Mouse (Mus musculus): ENCODE measurements around the gene Oser1.

Gene Oser1

GRCm38 (mm10) chr2:163401221-163401620 is 23.3 kb downstream of the Oser1 start:
- DNase-seq (ENCODE audit: low read depth, low spot score): peak; percentile 96

- no peak for DNase-seq (ENCODE audit: low read depth, low spot score)
Measured at GRCm38 (mm10) chr2:163399222-163399621, 25.3 kb downstream of the Oser1 start.

GRCm38 (mm10) chr2:163398770-163399169 is 25.7 kb downstream of the Oser1 start:
- no peak for DNase-seq (ENCODE audit: low read depth, low spot score)

DNA sequence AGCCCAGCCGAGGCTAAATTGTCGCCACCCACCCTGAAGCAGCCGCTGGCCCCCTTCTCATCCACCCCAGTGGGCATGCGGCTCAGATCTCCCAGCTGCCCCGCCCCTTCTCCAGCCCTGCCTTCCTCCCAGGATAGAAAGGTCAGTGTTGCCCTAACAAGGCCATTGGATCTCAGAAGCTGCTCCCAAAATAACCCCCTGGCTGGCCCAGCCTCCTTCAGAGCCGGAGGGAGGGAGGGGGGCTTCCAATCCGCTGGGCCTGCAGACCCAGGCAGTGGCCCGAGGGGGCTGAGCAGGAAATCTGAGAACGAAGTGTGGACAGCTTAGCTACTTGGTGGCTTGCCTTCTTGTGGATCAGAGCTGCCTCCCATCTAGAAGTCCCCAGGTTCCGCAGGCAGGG is 26.6 kb downstream of the Oser1 start, which contains the start of gene Jph2:
Gene Jph2 (minus strand): TSS at position 89 of the 400 bp plus-strand sequence.
- no peak for DNase-seq (ENCODE audit: low read depth, low spot score)

DNA sequence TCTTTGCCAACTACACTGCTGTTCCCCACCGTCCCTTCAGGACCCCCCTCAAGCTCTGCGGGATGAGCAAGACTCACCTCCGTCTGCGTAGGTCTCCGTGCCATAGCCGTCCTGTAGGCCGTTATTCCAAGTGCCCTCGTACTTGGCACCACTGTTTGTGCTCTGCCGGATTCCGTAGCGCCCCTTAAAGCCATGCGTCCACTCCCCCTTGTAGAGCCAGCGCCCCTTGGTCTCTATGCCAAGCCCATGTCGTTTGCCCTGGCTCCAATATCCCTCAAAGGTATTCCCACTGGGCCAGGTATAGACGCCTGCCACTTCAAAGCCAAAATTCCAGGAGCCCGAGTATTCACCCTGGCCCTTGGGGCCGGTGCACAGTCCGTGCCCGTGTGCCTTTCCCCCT is 27.4 kb downstream of the Oser1 start:
- no peak for DNase-seq (ENCODE audit: low read depth, low spot score)

DNA sequence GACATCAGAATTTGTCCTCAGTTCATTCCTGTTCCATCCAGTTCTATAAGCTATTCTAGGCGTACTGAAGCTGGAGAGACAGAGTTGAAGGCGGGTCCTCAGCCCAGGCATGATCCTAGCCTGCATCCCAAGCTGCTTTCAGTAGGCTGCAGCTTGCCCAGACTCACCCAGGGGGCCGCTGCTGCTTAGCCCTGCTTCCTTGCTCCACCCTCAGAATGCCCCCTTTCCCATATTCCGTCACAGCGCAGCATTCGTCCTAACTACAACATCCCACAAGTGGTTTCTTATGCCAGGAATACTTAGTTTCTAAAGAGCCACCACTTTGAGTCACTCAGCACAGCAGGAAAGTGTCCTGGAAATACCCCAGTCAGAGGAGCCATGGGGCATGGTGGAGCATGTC is 29.5 kb downstream of the Oser1 start:
- no peak for DNase-seq (ENCODE audit: low read depth, low spot score)

DNA sequence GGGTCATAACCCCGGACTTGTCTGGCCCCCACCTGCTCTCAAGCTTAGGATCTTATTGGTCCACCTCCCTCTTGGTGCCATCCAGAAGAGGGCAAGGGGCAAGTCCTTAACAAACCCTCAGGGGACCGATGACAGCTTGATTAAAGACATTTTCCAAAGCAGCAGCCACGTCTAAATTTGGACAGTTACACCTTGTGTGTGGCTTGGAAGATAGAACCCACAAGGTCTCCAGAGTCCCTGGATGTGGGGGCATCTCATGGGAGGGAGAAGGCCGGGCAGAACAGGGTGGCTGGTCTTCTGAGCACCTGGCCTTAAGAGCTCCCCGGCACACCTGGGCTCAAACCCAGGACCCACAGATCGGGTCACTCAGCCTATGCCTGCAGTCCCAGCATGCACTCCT is 30.5 kb downstream of the Oser1 start:
- DNase-seq (ENCODE audit: low read depth, low spot score): no peak

DNA sequence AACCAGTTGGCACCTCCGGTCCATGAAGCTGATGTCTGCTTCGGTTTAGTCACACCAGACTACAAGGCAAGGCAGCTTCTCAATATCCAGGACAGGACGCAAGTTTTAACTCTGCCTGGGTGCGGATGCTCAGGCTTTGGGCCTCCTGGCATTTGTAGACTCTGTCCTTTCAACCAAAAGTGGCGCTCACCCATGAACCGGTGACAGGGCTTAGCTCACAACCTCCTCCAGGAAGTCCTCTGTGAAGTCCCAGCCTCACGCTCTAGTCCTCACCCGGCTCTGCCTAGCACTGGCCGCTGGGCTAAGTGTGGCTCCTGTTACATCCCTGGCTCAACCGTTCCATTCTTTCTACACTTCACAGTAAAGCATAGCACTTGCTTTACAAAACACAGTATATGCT is 31.3 kb downstream of the Oser1 start:
- no peak for DNase-seq (ENCODE audit: low read depth, low spot score)

DNA sequence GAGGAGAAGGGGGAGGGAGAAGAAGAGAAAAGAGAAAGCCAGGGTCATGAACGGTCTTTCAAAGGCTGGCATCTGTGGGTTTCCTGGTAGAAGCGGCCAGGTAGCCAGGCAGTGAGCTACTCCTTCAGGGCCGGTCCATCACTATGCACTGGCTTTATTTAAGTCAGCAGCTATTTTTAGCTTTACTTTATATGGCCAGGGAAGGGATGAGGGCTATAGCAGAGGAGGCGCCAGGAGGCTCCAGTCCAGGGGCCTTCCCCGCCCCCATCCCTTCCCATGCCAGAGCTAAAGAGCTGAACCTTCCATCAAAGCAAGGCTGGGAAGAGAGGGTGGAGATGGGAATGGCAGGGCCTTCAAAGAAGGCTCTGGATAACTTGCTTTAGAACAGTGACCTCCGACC is 32.1 kb downstream of the Oser1 start:
- DNase-seq (ENCODE audit: low read depth, low spot score): no peak

DNA sequence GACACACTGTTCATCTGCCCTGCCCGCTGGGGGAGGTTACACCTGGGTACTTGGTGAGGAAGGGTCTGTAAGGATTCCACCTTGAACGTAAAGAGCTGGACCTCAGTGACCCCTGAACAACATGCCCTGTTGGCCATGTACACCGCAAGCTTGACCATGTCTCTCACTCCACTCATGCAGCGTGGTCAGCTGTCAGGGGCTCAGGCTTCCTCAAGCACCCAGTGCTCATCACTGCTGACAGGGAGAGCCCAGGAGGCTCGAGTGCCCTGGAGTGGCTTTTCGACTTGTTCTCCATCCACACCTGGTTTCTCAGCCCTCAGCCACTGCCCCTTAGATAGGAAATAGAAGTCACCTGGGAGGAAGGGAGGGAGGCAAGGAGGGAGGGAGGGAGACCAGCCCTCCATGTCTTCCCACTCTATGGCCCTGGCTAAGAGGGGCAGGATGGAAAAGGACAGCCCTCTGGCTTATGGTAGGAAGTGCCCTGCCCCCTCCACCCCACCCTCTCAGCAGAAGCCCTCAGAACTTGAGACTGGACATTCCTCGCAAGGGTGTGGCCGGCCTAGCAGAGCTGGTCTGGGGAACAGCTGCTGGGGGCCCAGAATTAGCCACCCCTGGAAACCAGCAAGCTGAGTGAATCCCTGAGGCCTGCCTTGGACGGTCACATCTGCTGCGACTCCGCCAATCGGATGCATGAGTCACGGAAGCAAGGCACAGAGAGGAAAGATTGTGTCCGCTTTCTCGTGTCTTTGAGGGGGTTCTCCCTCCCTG is 37.9 kb downstream of the Oser1 start:
- peak; percentile 77 for DNase-seq (ENCODE audit: low read depth, low spot score)

- DNase-seq (ENCODE audit: low read depth, low spot score): no peak
Measured at GRCm38 (mm10) chr2:163385126-163385525, 39.4 kb downstream of the Oser1 start.

DNA sequence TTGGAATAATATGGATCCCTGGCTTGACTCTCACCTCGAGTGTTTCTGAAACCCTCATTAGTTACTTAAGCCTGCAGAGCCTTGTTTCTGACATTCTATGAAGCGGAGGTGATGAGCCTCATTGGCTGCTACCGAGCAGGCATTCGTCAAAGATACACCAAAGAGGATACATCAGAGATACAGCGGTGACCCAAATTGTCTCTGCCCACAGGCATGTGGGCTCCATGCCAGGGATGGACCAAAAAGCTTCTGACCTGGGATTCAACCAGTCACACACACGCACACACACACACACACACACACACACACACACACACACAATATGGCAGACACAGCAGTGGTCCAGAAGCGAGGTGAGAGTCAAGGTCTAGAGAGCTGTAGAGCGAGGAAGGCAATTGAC is 43.3 kb downstream of the Oser1 start:
- no peak for DNase-seq (ENCODE audit: low read depth, low spot score)

DNA sequence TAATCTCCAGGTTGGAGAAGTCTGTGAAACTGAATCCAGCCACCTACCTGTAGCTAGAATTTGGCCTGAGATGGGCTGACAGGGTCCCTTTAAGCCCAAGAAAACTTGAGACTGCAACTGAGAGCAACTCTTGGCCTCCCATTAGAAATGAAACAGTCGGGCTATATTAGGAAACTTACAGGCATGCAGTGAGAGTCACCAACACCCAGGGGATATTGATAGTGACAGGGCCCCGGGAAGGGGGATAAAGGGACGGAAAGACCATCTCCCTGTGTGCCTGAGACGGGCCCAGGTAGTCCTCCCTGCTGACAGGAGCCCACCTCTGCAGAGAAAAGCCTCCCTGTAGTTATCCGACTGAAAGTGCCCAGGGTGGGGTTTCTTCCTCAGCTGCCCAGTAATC is 45.1 kb downstream of the Oser1 start:
- no peak for DNase-seq (ENCODE audit: low read depth, low spot score)

- DNase-seq (ENCODE audit: low read depth, low spot score): no peak
Measured at GRCm38 (mm10) chr2:163376082-163376481, 48.4 kb downstream of the Oser1 start.

DNA sequence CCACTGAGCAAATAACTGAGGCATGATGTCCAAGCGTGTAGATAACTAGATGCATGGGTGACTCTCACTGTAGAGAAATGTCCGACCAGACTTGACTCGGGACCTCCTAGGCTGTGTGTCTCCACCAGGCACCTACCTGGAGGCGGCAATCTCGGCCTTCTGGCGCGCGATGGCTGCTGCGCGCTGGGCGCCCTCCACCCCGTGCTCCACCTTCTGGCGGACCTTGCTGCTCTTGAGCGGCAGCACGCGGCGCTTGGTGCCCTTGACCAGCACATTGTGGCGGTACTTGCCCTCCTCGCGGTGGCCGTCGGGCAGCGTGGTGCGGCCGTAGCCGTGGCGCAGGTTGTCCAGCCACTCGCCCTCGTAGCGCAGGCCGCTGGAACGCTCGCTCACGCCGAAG is 49.0 kb downstream of the Oser1 start:
- DNase-seq (ENCODE audit: low read depth, low spot score): no peak

- no peak for DNase-seq (ENCODE audit: low read depth, low spot score)
Measured at GRCm38 (mm10) chr2:163372627-163373026, 51.9 kb downstream of the Oser1 start.

GRCm38 (mm10) chr2:163370175-163370574 is 54.3 kb downstream of the Oser1 start:
- no peak for DNase-seq (ENCODE audit: low read depth, low spot score)

GRCm38 (mm10) chr2:163364785-163365541 is 59.5 kb downstream of the Oser1 start:
- DNase-seq (ENCODE audit: low read depth, low spot score): no peak

- no peak for DNase-seq (ENCODE audit: low read depth, low spot score)
Measured at GRCm38 (mm10) chr2:163362940-163363921, 61.3 kb downstream of the Oser1 start.

DNA sequence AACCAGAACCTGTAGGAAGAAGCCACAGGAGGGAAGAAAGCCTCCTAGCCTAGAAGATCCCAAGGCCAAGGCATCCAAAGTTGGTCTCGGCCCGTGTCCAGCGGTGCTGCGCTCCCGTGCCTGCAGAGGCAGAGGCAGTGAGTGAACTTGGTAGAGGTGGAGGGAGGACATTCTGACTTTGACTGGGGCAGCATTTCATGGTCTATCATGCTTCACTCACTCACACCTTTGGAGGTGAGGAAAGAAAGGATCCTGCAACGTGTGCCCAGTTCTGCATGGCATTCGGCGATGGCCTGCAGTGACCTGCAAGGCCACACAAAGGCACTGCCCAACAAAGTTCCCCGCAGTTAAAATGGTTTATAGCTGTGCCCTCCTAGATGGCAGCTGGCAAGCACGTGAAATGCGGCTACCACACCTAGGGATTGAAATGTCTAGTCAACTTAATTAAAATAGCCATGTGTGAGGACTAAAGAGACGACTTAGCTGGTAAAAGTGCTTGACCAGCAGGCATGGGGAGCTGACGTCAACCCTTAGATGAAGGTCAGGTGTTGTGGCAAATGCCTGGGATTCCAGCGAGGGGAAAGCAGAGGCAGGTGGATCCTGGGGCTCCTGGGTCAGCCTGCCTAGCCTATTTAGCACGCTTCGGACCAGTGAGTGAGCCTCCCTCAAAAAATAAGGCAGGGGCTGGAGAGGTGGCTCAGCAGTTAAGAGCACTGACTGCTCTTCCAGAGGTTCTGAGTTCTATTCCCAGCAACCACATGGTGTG is 63.5 kb downstream of the Oser1 start:
- DNase-seq (ENCODE audit: low read depth, low spot score): no peak

DNA sequence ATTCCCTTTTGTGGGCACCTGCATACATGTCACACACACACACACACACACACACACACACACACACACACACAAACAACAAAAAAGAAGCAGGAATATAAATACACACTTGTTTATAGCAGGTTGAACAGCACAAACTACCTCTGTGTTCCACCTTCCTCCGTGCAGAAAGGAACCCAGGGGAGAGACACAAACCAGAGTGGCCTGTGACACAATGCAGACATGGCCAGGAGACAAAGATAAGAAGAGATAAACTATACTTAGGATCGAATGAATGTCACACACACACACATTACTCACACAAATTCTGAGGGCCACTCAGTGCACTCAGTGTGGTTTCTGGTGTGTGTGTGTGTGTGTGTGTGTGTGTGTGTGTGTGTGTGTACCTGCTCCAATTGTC is 65.2 kb downstream of the Oser1 start:
- no peak for DNase-seq (ENCODE audit: low read depth, low spot score)
